Mouse (Mus musculus) heart, postnatal 4 days (tissue): ENCODE data around the gene Crocc2. TPM values are rescaled to one million over a fixed set of nuclear protein-coding genes. Genes with fewer than 3 reads are reported as not detected.

Experiments
- DNase-seq: peaks from one replicate; pipeline ENCODE4 v3.0.0; 2021
- microRNA-seq, 2 experiments: library from miRNA; unstranded; fragments of <30 nt; microRNA quantifications; one replicate each; pipeline ENCODE4 v1.2.0; 2021 to 2022
- total RNA-seq, 2 experiments: library from RNA; stranded (reverse); gene quantifications; 2 replicates each; pipeline ENCODE4 v1.2.3; 2021

Crocc2 gene
- total RNA-seq, 2 experiments from 2014 or later, result 0.45 to 0.48 TPM

GRCm38 (mm10) chr1:93275561-93275960 lies 107.0 kb downstream of the Crocc2 start:
- no peak for DNase-seq

DNA sequence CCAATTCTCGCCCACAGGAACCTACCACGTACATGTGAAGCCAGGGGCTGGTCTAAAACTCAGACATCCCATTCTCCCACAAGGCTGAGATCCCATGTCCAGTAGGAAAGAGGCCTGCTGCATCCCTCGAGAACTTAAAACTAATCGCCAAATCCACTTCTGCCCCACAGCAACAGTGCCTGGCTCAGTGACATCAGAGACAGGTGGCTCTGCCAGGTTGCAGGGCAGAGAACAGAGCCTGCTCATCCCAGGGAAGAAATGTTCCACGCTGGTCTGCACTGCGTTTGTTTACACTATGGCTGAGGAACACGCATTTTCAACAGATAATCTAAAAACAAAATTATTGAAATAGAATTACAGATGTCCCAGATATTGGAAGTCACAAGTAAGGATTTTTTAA lies 108.5 kb downstream of the Crocc2 start:
- no peak for DNase-seq

Small RNA genes lying within 50 kb of the gene (microRNA-seq; reads per million reads assigned to microRNA genes)
- gene Mir6901, result 0 to 0.20 reads per million in 2 experiments

Other genes with a start within 250 kb of the Crocc2 start
- gene Capn10, start 234.3 kb upstream of the Crocc2 start, total RNA-seq, result 10 to 100 TPM; 10.2 to 14.0 TPM
- gene Gpr35, start 217.9 kb upstream of the Crocc2 start, total RNA-seq, result under 1 TPM; 0.38 to 0.59 TPM
- gene Aqp12, start 162.4 kb upstream of the Crocc2 start, total RNA-seq, result not detected
- gene Kif1a, start 66.8 kb upstream of the Crocc2 start, total RNA-seq, result 1 to 10 TPM; 6.2 to 7.5 TPM
- not detected for gene Agxt, start 33.5 kb upstream of the Crocc2 start, total RNA-seq
- gene 2310007B03Rik, start 7.8 kb upstream of the Crocc2 start, total RNA-seq, result not detected
- gene Sned1, start 67.1 kb downstream of the Crocc2 start, total RNA-seq, result 10 to 100 TPM; 11.0 to 11.4 TPM
- 10 to 100 TPM; 13.0 to 13.7 TPM for gene Mterf4, start 137.2 kb downstream of the Crocc2 start, total RNA-seq
- gene Ppp1r7, start 174.1 kb downstream of the Crocc2 start, total RNA-seq, result 10 to 100 TPM; 30.5 to 34.9 TPM
- 1 to 10 TPM; 7.9 to 8.6 TPM for gene Pask, start 174.8 kb downstream of the Crocc2 start, total RNA-seq
- gene Ano7, start 205.2 kb downstream of the Crocc2 start, total RNA-seq, result not detected